Mouse (Mus musculus): Measurements from ENCODE around the gene Zhx3.

- TF ChIP-seq CTCF (IDR thresholded peaks at IDR 0.05; ENCODE audit: extremely low read depth, insufficient read depth, low read length) (no peak), POLR2A (IDR thresholded peaks at IDR 0.05; ENCODE audit: extremely low read depth, insufficient read depth, low read length) (no peak)
Measured at GRCm38 (mm10) chr2:160850360-160850759, 22.4 kb downstream of the Zhx3 start.
